Mouse (Mus musculus) embryonic facial prominence, embryonic 13.5 days (tissue): ENCODE data around the gene Trim33. TPM values are rescaled to one million over a fixed set of nuclear protein-coding genes. Genes with fewer than 3 reads are reported as not detected.

Experiments
- ATAC-seq: fragments of 200-750 bp; cut with Nextera tagmentation; 2 replicates; pipeline ENCODE4 v1.8.0; 2017; ENCODE audit warnings: low read depth; ENCODE audit not compliant: insufficient number of reproducible peaks, insufficient read depth, low FRiP score, low TSS enrichment
- H3K27ac ChIP-seq: fragments of 300-500 bp; sonication (generic); 2 replicates; pipeline ENCODE4 v1.5.1; 2015; ENCODE audit warnings: moderate library complexity, mild to moderate bottlenecking, inconsistent platforms
- H3K27me3 ChIP-seq: fragments of 300-500 bp; sonication (generic); 2 replicates; pipeline ENCODE4 v1.6.1; 2015; ENCODE audit warnings: mild to moderate bottlenecking, inconsistent platforms
- H3K36me3 ChIP-seq: fragments of 300-500 bp; sonication (generic); 2 replicates; pipeline ENCODE4 v1.6.1; 2015; ENCODE audit warnings: mild to moderate bottlenecking, inconsistent platforms
- H3K4me1 ChIP-seq: fragments of 300-500 bp; sonication (generic); 2 replicates; pipeline ENCODE4 v1.6.1; 2015; ENCODE audit warnings: inconsistent platforms
- H3K4me2 ChIP-seq: fragments of 300-500 bp; sonication (generic); 2 replicates; pipeline ENCODE4 v1.6.1; 2015; ENCODE audit warnings: moderate library complexity, mild to moderate bottlenecking, inconsistent platforms
- H3K4me3 ChIP-seq: fragments of 300-500 bp; sonication (generic); 2 replicates; pipeline ENCODE4 v1.5.1; 2015; ENCODE audit warnings: mild to moderate bottlenecking, inconsistent platforms
- H3K9ac ChIP-seq: fragments of 300-500 bp; sonication (generic); 2 replicates; pipeline ENCODE4 v1.6.1; 2015; ENCODE audit warnings: mild to moderate bottlenecking, inconsistent platforms
- H3K9me3 ChIP-seq: fragments of 300-500 bp; sonication (generic); 2 replicates; pipeline ENCODE4 v1.6.1; 2016; ENCODE audit warnings: inconsistent platforms
- WGBS: fragments of 180-500 bp; shearing (Covaris S2); methylation state at CpG from one replicate; pipeline ENCODE4 v1.1.7; 2015; ENCODE audit warnings: mixed read lengths; 5-methylcytosine and 5-hydroxymethylcytosine counted together
- polyA plus RNA-seq: library from polyadenylated mRNA; unstranded; fragments of >200 nt; fragmentation: Nextera tagmentation; extraction: Ambion mirVana; gene quantifications from 2 replicates; pipeline ENCODE4 v1.2.1, GENCODE M21; 2015

The Trim33 gene
- 34.2 and 37.6 TPM in 2 replicates for polyA plus RNA-seq

GRCm38 (mm10) chr3:103279182-103280149 is at the start of gene Trim33:
TSS of gene Trim33 (plus strand) at chr3:103279293.
- H3K4me3 ChIP-seq: peak within 1 kb of the TSS; percentile 100
- no peaks in the 10 kb centered on the region for H3K27me3 ChIP-seq
- peak within 1 kb of the TSS; percentile 98 for H3K9ac ChIP-seq
- ATAC-seq: peak; percentile 88
- H3K4me1 ChIP-seq: peaks cover 16% of the 10 kb centered on the region
- no peaks in the 10 kb centered on the region for H3K9me3 ChIP-seq
- peak within 1 kb of the TSS; percentile 97 for H3K27ac ChIP-seq
- peaks cover 8% of the 10 kb centered on the region for H3K36me3 ChIP-seq
- H3K4me2 ChIP-seq: peak within 1 kb of the TSS; percentile 89
- under 1% methylated on average over 122 of the region's 136 CpGs for WGBS

- ATAC-seq: no peak
- no peak overlapping the region for H3K9ac ChIP-seq
- no peaks in the 10 kb centered on the region for H3K36me3 ChIP-seq
- WGBS: 74% methylated on average over 4 of the region's 4 CpGs
- no peaks in the 10 kb centered on the region for H3K27me3 ChIP-seq
- no peak overlapping the region for H3K4me2 ChIP-seq
- H3K4me1 ChIP-seq: no peaks in the 10 kb centered on the region
- H3K4me3 ChIP-seq: no peak overlapping the region
- no peak overlapping the region for H3K27ac ChIP-seq
- H3K9me3 ChIP-seq: no peaks in the 10 kb centered on the region
Observed at GRCm38 (mm10) chr3:103232398-103232797, 46.7 kb upstream of the Trim33 start.

GRCm38 (mm10) chr3:103241524-103241923 is 37.6 kb upstream of the Trim33 start:
- Histone ChIP-seq H3K9ac (no peak overlapping the region), H3K27ac (no peak overlapping the region), H3K27me3 (no peaks in the 10 kb centered on the region), H3K4me2 (no peak overlapping the region), H3K9me3 (no peaks in the 10 kb centered on the region), H3K36me3 (no peaks in the 10 kb centered on the region), H3K4me3 (no peak overlapping the region), H3K4me1 (no peaks in the 10 kb centered on the region)
- ATAC-seq: no peak
- WGBS: 84% methylated on average over 2 of the region's 2 CpGs

GRCm38 (mm10) chr3:103242156-103242555 is 36.9 kb upstream of the Trim33 start:
- no peak overlapping the region for H3K9ac ChIP-seq
- no peaks in the 10 kb centered on the region for H3K36me3 ChIP-seq
- H3K27me3 ChIP-seq: no peaks in the 10 kb centered on the region
- no peaks in the 10 kb centered on the region for H3K4me1 ChIP-seq
- H3K9me3 ChIP-seq: no peaks in the 10 kb centered on the region
- no peak for ATAC-seq
- no peak overlapping the region for H3K27ac ChIP-seq
- H3K4me2 ChIP-seq: no peak overlapping the region
- no peak overlapping the region for H3K4me3 ChIP-seq
- 85% methylated on average over 3 of the region's 3 CpGs for WGBS

- ATAC-seq: no peak
- Histone ChIP-seq H3K4me2 (no peak overlapping the region), H3K36me3 (no peaks in the 10 kb centered on the region), H3K4me1 (no peaks in the 10 kb centered on the region), H3K27me3 (no peaks in the 10 kb centered on the region), H3K9me3 (no peaks in the 10 kb centered on the region), H3K9ac (no peak overlapping the region), H3K4me3 (no peak overlapping the region), H3K27ac (no peak overlapping the region)
- WGBS: 74% methylated on average over 2 of the region's 2 CpGs
Observed at GRCm38 (mm10) chr3:103243491-103243890, 35.6 kb upstream of the Trim33 start.

GRCm38 (mm10) chr3:103246627-103247260 is 32.3 kb upstream of the Trim33 start:
- H3K36me3 ChIP-seq: no peaks in the 10 kb centered on the region
- H3K4me1 ChIP-seq: no peaks in the 10 kb centered on the region
- 75% methylated on average over 17 of the region's 17 CpGs for WGBS
- no peaks in the 10 kb centered on the region for H3K9me3 ChIP-seq
- no peak overlapping the region for H3K4me2 ChIP-seq
- H3K27me3 ChIP-seq: no peaks in the 10 kb centered on the region
- no peak overlapping the region for H3K4me3 ChIP-seq
- no peak overlapping the region for H3K9ac ChIP-seq
- no peak overlapping the region for H3K27ac ChIP-seq
- ATAC-seq: no peak

GRCm38 (mm10) chr3:103256089-103256819 is 22.8 kb upstream of the Trim33 start:
- 52% methylated on average over 10 of the region's 10 CpGs for WGBS

GRCm38 (mm10) chr3:103262802-103263417 is 16.2 kb upstream of the Trim33 start:
- no peak overlapping the region for H3K9ac ChIP-seq
- H3K9me3 ChIP-seq: no peaks in the 10 kb centered on the region
- WGBS: 87% methylated on average over 12 of the region's 12 CpGs
- no peak overlapping the region for H3K4me2 ChIP-seq
- H3K4me3 ChIP-seq: no peak overlapping the region
- H3K27me3 ChIP-seq: no peaks in the 10 kb centered on the region
- H3K4me1 ChIP-seq: no peaks in the 10 kb centered on the region
- H3K36me3 ChIP-seq: no peaks in the 10 kb centered on the region
- ATAC-seq: no peak
- H3K27ac ChIP-seq: no peak overlapping the region

More at GRCm38 (mm10) chr3:103256089-103256819, 22.8 kb upstream of the Trim33 start:
- Histone ChIP-seq H3K4me1 (no peaks in the 10 kb centered on the region), H3K36me3 (no peaks in the 10 kb centered on the region), H3K27me3 (no peaks in the 10 kb centered on the region), H3K4me2 (no peak overlapping the region), H3K9me3 (no peaks in the 10 kb centered on the region), H3K9ac (no peak overlapping the region), H3K27ac (no peak overlapping the region), H3K4me3 (no peak overlapping the region)
- ATAC-seq: no peak

- ATAC-seq: no peak
Observed at GRCm38 (mm10) chr3:103278561-103279181, 422 bp upstream of the Trim33 start.

GRCm38 (mm10) chr3:103280241-103280761 is 1.2 kb downstream of the Trim33 start:
- Histone ChIP-seq H3K4me2 (peak overlapping the region; percentile 89), H3K4me3 (peak overlapping the region; percentile 100), H3K27ac (peak overlapping the region; percentile 97), H3K4me1 (peaks cover 16% of the 10 kb centered on the region), H3K36me3 (peaks cover 8% of the 10 kb centered on the region), H3K9ac (peak overlapping the region; percentile 98), H3K27me3 (no peaks in the 10 kb centered on the region), H3K9me3 (no peaks in the 10 kb centered on the region)
- under 1% methylated on average over 36 of the region's 36 CpGs for WGBS
- ATAC-seq: peak; percentile 77

More at GRCm38 (mm10) chr3:103278561-103279181, 422 bp upstream of the Trim33 start:
- peak overlapping the region; percentile 97 for H3K27ac ChIP-seq
- peak overlapping the region; percentile 98 for H3K9ac ChIP-seq
- peak overlapping the region; percentile 100 for H3K4me3 ChIP-seq
- peak overlapping the region; percentile 70 for H3K4me2 ChIP-seq
- 4% methylated on average over 11 of the region's 11 CpGs for WGBS
- no peaks in the 10 kb centered on the region for H3K27me3 ChIP-seq
- H3K9me3 ChIP-seq: no peaks in the 10 kb centered on the region
- H3K4me1 ChIP-seq: peaks cover 16% of the 10 kb centered on the region
- peaks cover 8% of the 10 kb centered on the region for H3K36me3 ChIP-seq
